17 mouse cellular contexts compared by ENCODE assay signal in the genomic region with DNA sequence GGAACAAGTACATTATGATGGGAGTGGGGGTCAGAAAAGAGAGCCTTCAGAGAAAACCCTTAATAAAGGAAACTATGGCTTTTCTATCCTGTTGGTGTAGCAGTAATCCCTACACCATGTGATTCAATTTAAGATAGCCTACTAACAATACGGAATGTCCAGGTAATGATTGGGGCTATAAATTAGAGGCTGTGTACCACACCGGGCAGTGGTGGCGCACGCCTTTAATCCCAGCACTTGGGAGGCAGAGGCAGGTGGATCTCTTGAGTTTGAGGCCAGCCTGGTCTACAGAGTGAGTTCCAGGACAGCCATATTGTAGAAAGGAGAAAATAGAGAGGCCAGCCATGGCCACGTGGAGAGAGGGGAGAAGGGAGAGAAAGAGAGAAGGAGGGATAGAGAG. TPM values are rescaled to one million over a fixed set of nuclear protein-coding genes. Genes with fewer than 3 reads are reported as not detected.
DNase-seq lines count a peak whose midpoint lies in the region; ATAC-seq and TF ChIP-seq lines count a peak whose summit lies in the region.
"Had no signal": no experiment of that assay in that cellular context is flagged by ENCODE, and none has a peak within 500 bp of the region (broad histone marks: within the 10 kb centered on the region; RNA-seq: fewer than 3 reads in every experiment).

No protein-coding gene starts in this region.

- peaks cover 40% of the 10 kb centered on the region for H3K4me1 ChIP-seq in megakaryocyte, embryonic 14.5 days
- H3K4me1 ChIP-seq in MEL (ENCODE audit: control insufficient read depth in 1 of 2, insufficient read depth in 2 of 2, low read length in 2 of 2): peaks cover 7 to 21% of the 10 kb centered on the region in 2 experiments
- H3K4me1 ChIP-seq in small intestine, adult 2 months (ENCODE audit: control insufficient read depth, insufficient read depth, insufficient read length, low read length): peaks cover 2% of the 10 kb centered on the region; the same call in 1 of the 2 replicates

- TF ChIP-seq CTCF in MEL (IDR thresholded peaks at IDR 0.05 in 2 of 3, conservative IDR thresholded peaks at IDR 0.05 in 1 of 3; ENCODE audit: control insufficient read depth in 1 of 3, insufficient read depth in 1 of 3, low read depth in 2 of 3, low read length in 3 of 3, poor library complexity in 1 of 3, severe bottlenecking in 1 of 3): no peak
- TF ChIP-seq CTCF in small intestine, adult 2 months (IDR thresholded peaks at IDR 0.05; ENCODE audit: extremely low read depth, insufficient read length, insufficient replicate concordance, low read depth, low read length): no peak

- no peaks in the 10 kb centered on the region for H3K27me3 ChIP-seq in megakaryocyte, embryonic 14.5 days (replicated peaks)
- H3K27me3 ChIP-seq in MEL (ENCODE audit: control insufficient read depth in 1 of 2, insufficient read depth in 2 of 2, low read length in 2 of 2): no peaks in the 10 kb centered on the region
- no peaks in the 10 kb centered on the region for H3K27me3 ChIP-seq in small intestine, adult 2 months (ENCODE audit: control insufficient read depth, insufficient read depth, low read length)
- H3K27me3 ChIP-seq: embryonic facial prominence, embryonic 12.5 days; forebrain, embryonic 13.5 days; forebrain, embryonic 15.5 days; Patski had no signal

- WGBS in small intestine, adult 2 months: 90% methylated on average over 5 of the region's 5 CpGs

- H3K9ac ChIP-seq in MEL (ENCODE audit: control insufficient read depth, low read depth, low read length, poor library complexity, severe bottlenecking): no peak overlapping the region
- H3K9ac ChIP-seq: embryonic facial prominence, embryonic 12.5 days; forebrain, embryonic 13.5 days; forebrain, embryonic 15.5 days; forebrain, postnatal 0 days had no signal

- peaks cover 19% of the 10 kb centered on the region for H3K79me2 ChIP-seq in MEL (ENCODE audit: control insufficient read depth, insufficient read depth, low read length, poor library complexity)

- DNase-seq in MEL (ENCODE audit: low read depth, low spot score): no peak
- DNase-seq in spleen, postnatal 14 days (ENCODE audit: low spot score in 2 of 2): no peak
- DNase-seq: cerebellum, adult 11-12 months; cerebellum, adult 2 months; cerebellum, adult 9-10 months; cerebellum, postnatal 10 days; cerebellum, postnatal 25 days; forebrain, postnatal 0 days had no signal

- no peak overlapping the region; the same call in 1 of the 2 replicates for H3K27ac ChIP-seq in MEL (ENCODE audit: control insufficient read depth, low read depth, low read length)
- H3K27ac ChIP-seq in small intestine, adult 2 months (ENCODE audit: insufficient read depth, low read depth, low read length): peak overlapping the region; percentile 43
- H3K27ac ChIP-seq: embryonic facial prominence, embryonic 10.5 days; embryonic facial prominence, embryonic 12.5 days; forebrain, embryonic 13.5 days; forebrain, embryonic 15.5 days had no signal

- TF ChIP-seq POLR2A in MEL (IDR thresholded peaks at IDR 0.05; ENCODE audit: control insufficient read depth in 1 of 2, insufficient read depth in 1 of 2, low read depth in 1 of 2, low read length in 2 of 2, poor library complexity in 1 of 2): no peak
- no peak for TF ChIP-seq POLR2A in small intestine, adult 2 months (IDR thresholded peaks at IDR 0.05; ENCODE audit: low read depth, low read length)

- peak overlapping the region; percentile 56 for H3K4me3 ChIP-seq in megakaryocyte, embryonic 14.5 days (replicated peaks)
- H3K4me3 ChIP-seq in MEL (ENCODE audit: control insufficient read depth in 1 of 2, insufficient read depth in 1 of 2, low read depth in 2 of 2, low read length in 2 of 2): no peak overlapping the region
- no peak overlapping the region for H3K4me3 ChIP-seq in small intestine, adult 2 months (ENCODE audit: low read depth, low read length)
- H3K4me3 ChIP-seq: embryonic facial prominence, embryonic 10.5 days; embryonic facial prominence, embryonic 12.5 days; forebrain, embryonic 13.5 days; forebrain, embryonic 15.5 days had no signal

- no peak for TF ChIP-seq EP300 in MEL (IDR thresholded peaks at IDR 0.05; ENCODE audit: low read depth in 1 of 2, low read length in 2 of 2)

- peaks cover 56% of the 10 kb centered on the region for H3K36me3 ChIP-seq in megakaryocyte, embryonic 14.5 days (replicated peaks; ENCODE audit: low read length)
- peaks cover 15 to 38% of the 10 kb centered on the region in 2 experiments for H3K36me3 ChIP-seq in MEL (ENCODE audit: control insufficient read depth in 1 of 2, insufficient read depth in 2 of 2, low read length in 2 of 2)
- H3K36me3 ChIP-seq in small intestine, adult 2 months (ENCODE audit: control insufficient read depth, insufficient read depth, low read length): peaks cover 23% of the 10 kb centered on the region

- peaks cover 3% of the 10 kb centered on the region for H3K9me3 ChIP-seq in megakaryocyte, embryonic 14.5 days
- H3K9me3 ChIP-seq in MEL (replicated peaks; ENCODE audit: insufficient read depth, low read length): no peaks in the 10 kb centered on the region
- H3K9me3 ChIP-seq: embryonic facial prominence, embryonic 10.5 days; embryonic facial prominence, embryonic 12.5 days; forebrain, embryonic 13.5 days; forebrain, embryonic 15.5 days had no signal

- no peak for ATAC-seq in megakaryocyte, adult 5-6 weeks (ENCODE audit: poor library complexity, severe bottlenecking)
- ATAC-seq: activated CD4-positive, CD25-positive, alpha-beta regulatory T cell, adult 4 months; forebrain, embryonic 13.5 days; forebrain, embryonic 15.5 days; forebrain, postnatal 0 days; Patski had no signal

- TF ChIP-seq RAD21 in MEL (IDR thresholded peaks at IDR 0.05; ENCODE audit: low read depth, low read length): no peak

TF ChIP-seq in MEL, 35 proteins besides CTCF, POLR2A, EP300 and RAD21:
- TF ChIP-seq POLR2AphosphoS2 (IDR thresholded peaks at IDR 0.05; ENCODE audit: low read length) (0 out of 2 replicates have a peak, but pooled peaks have one; percentile 25), ZC3H11A (IDR thresholded peaks at IDR 0.05; ENCODE audit: low read depth, low read length) (no peak)

RNA-seq across cellular contexts. Expression of gene Zfp617, which starts 17.4 kb away (rescaled TPM):
- polyA plus RNA-seq in megakaryocyte, embryonic 14.5 days (2012; ENCODE audit: insufficient read depth, low replicate concordance): 0.69 TPM in 1 of 2 replicates, not detected in the other
- 17.7 and 22.3 TPM in 2 replicates for total RNA-seq in megakaryocyte, adult 5-6 weeks (2015)
- total RNA-seq in megakaryocyte, adult 5-6 weeks (2017): 14.8 and 16.0 TPM in 2 replicates
- total RNA-seq in MEL (2012; rRNA removed): 12.6 and 14.6 TPM in 2 replicates
- polyA plus RNA-seq in MEL (2012; ENCODE audit: insufficient read depth in 1 of 2, insufficient read length in 2 of 2, low read depth in 1 of 2, low replicate concordance in 2 of 2, missing spikeins in 1 of 2): 10 to 100 TPM in 1 of 2 experiments, not detected in 1; 11.0 TPM
- polyA plus RNA-seq in small intestine, adult 2 months (2012; rRNA removed): 0.76 and 0.94 TPM in 2 replicates

RNA-seq across cellular contexts. Expression of gene Zfp882, which starts 17.4 kb away (rescaled TPM):
- not detected in 2 replicates for polyA plus RNA-seq in megakaryocyte, embryonic 14.5 days (2012; ENCODE audit: insufficient read depth, low replicate concordance)
- 2.9 and 4.6 TPM in 2 replicates for total RNA-seq in megakaryocyte, adult 5-6 weeks (2015)
- total RNA-seq in megakaryocyte, adult 5-6 weeks (2017): 2.1 and 5.1 TPM in 2 replicates
- 12.4 and 13.4 TPM in 2 replicates for total RNA-seq in MEL (2012; rRNA removed)
- polyA plus RNA-seq in MEL (2012; ENCODE audit: insufficient read depth in 1 of 2, insufficient read length in 2 of 2, low read depth in 1 of 2, low replicate concordance in 2 of 2, missing spikeins in 1 of 2): 10 to 100 TPM in 1 of 2 experiments, not detected in 1; 16.1 TPM
- 0.08 TPM in 1 of 2 replicates, not detected in the other for polyA plus RNA-seq in small intestine, adult 2 months (2012; rRNA removed)

RNA-seq across cellular contexts. Expression of gene Zfp961, which starts 25.0 kb away (rescaled TPM):
- polyA plus RNA-seq in megakaryocyte, embryonic 14.5 days (2012; ENCODE audit: insufficient read depth, low replicate concordance): 0.17 TPM in 1 of 2 replicates, not detected in the other
- 31.4 and 34.4 TPM in 2 replicates for total RNA-seq in megakaryocyte, adult 5-6 weeks (2015)
- total RNA-seq in megakaryocyte, adult 5-6 weeks (2017): 23.1 and 25.4 TPM in 2 replicates
- 28.2 and 30.6 TPM in 2 replicates for total RNA-seq in MEL (2012; rRNA removed)
- polyA plus RNA-seq in MEL (2012; ENCODE audit: insufficient read depth in 1 of 2, insufficient read length in 2 of 2, low read depth in 1 of 2, low replicate concordance in 2 of 2, missing spikeins in 1 of 2): 10 to 100 TPM in 1 of 2 experiments, not detected in 1; 26.1 TPM
- 1.2 and 1.9 TPM in 2 replicates for polyA plus RNA-seq in small intestine, adult 2 months (2012; rRNA removed)

RNA-seq across cellular contexts. Expression of gene Zfp709, which starts 44.0 kb away (rescaled TPM):
- polyA plus RNA-seq in megakaryocyte, embryonic 14.5 days (2012; ENCODE audit: insufficient read depth, low replicate concordance): 0.37 and 0.64 TPM in 2 replicates
- 9.7 and 12.4 TPM in 2 replicates for total RNA-seq in megakaryocyte, adult 5-6 weeks (2015)
- total RNA-seq in megakaryocyte, adult 5-6 weeks (2017): 11.7 and 17.1 TPM in 2 replicates
- total RNA-seq in MEL (2012; rRNA removed): 5.0 and 7.2 TPM in 2 replicates
- 1 to 10 TPM in 1 of 2 experiments, not detected in 1; 3.0 TPM for polyA plus RNA-seq in MEL (2012; ENCODE audit: insufficient read depth in 1 of 2, insufficient read length in 2 of 2, low read depth in 1 of 2, low replicate concordance in 2 of 2, missing spikeins in 1 of 2)
- polyA plus RNA-seq in small intestine, adult 2 months (2012; rRNA removed): 0.01 and 0.18 TPM in 2 replicates
